Mouse (Mus musculus) lung, postnatal 0 days (tissue): ENCODE results near the gene Rph3al. TPM values are rescaled to one million over a fixed set of nuclear protein-coding genes. Genes with fewer than 3 reads are reported as not detected.

ENCODE experiments used
- ATAC-seq: fragments of 200-750 bp; cut with Nextera tagmentation; 2 replicates; pipeline ENCODE4 v1.8.0; 2017; ENCODE audit warnings: moderate library complexity
- DNase-seq: peaks from one replicate; pipeline ENCODE4 v3.0.0-alpha.2; 2016; ENCODE audit warnings: low spot score
- H3K27ac ChIP-seq: fragments of 300-500 bp; sonication (generic); 2 replicates; pipeline ENCODE4 v1.5.1; 2014; ENCODE audit warnings: antibody characterized with exemption, mild to moderate bottlenecking, low read length, mixed read lengths
- H3K27me3 ChIP-seq: fragments of 300-500 bp; sonication (generic); replicated peaks from 2 replicates; pipeline ENCODE4 v1.6.1; 2014; ENCODE audit warnings: low read length, mixed read lengths; ENCODE audit not compliant: insufficient read depth
- H3K36me3 ChIP-seq: fragments of 300-500 bp; sonication (generic); 2 replicates; pipeline ENCODE4 v1.6.1; 2014; ENCODE audit warnings: low read length, mixed read lengths; ENCODE audit not compliant: insufficient read depth
- H3K4me1 ChIP-seq: fragments of 300-500 bp; sonication (generic); 2 replicates; pipeline ENCODE4 v1.6.1; 2014; ENCODE audit warnings: antibody characterized with exemption, low read depth, low read length, mixed read lengths; ENCODE audit not compliant: insufficient read depth
- H3K4me2 ChIP-seq: fragments of 300-500 bp; sonication (generic); replicated peaks from 2 replicates; pipeline ENCODE4 v1.6.1; 2014; ENCODE audit warnings: low read depth, mild to moderate bottlenecking, low read length, moderate library complexity, mixed read lengths
- H3K4me3 ChIP-seq: fragments of 300-500 bp; sonication (generic); 2 replicates; pipeline ENCODE4 v1.5.1; 2014; ENCODE audit warnings: low read depth, low read length
- H3K9ac ChIP-seq: fragments of 300-500 bp; sonication (generic); replicated peaks from 2 replicates; pipeline ENCODE4 v1.6.1; 2014; ENCODE audit warnings: low read depth, mild to moderate bottlenecking
- H3K9me3 ChIP-seq: fragments of 300-500 bp; sonication (generic); 2 replicates; pipeline ENCODE4 v1.6.1; 2016; ENCODE audit warnings: low read length, mixed read lengths
- CTCF ChIP-seq: IDR thresholded peaks from 2 replicates; pipeline ENCODE4 v1.5.1; 2016; ENCODE audit warnings: antibody characterized with exemption, mild to moderate bottlenecking
- EP300 ChIP-seq: IDR thresholded peaks from 2 replicates; pipeline ENCODE4 v1.6.1; 2016; ENCODE audit warnings: antibody characterized with exemption, mild to moderate bottlenecking, control low read depth
- WGBS: fragments of 180-500 bp; shearing (Covaris S2); extraction: QIAGEN DNeasy Blood & Tissue Kit; methylation state at CpG from one replicate; pipeline ENCODE4 v1.1.7; 2014; 5-methylcytosine and 5-hydroxymethylcytosine counted together
- polyA plus RNA-seq: library from polyadenylated mRNA; unstranded; fragments of >200 nt; fragmentation: Nextera tagmentation; extraction: Ambion mirVana; gene quantifications from 2 replicates; pipeline ENCODE4 v1.2.1, GENCODE M21; 2015

The Rph3al gene
- polyA plus RNA-seq, 1 experiment from 2014 or later: 11.0 TPM

GRCm38 (mm10) chr11:75871688-75872087 lies 66.5 kb downstream of the Rph3al start:
- WGBS: 88% methylated on average over 1 of the region's 1 CpGs
- no peaks in the 10 kb centered on the region for H3K36me3 ChIP-seq
- H3K9ac ChIP-seq: no peak overlapping the region
- DNase-seq (no peak), ATAC-seq (no peak)
- no peak overlapping the region for H3K4me3 ChIP-seq
- H3K4me2 ChIP-seq: no peak overlapping the region
- no peak for TF ChIP-seq CTCF
- TF ChIP-seq EP300: no peak
- H3K9me3 ChIP-seq: no peaks in the 10 kb centered on the region
- H3K4me1 ChIP-seq: peaks cover 8% of the 10 kb centered on the region; the same call in 1 of the 2 replicates
- no peak overlapping the region for H3K27ac ChIP-seq
- no peaks in the 10 kb centered on the region for H3K27me3 ChIP-seq

GRCm38 (mm10) chr11:75870947-75871346 lies 67.3 kb downstream of the Rph3al start:
- no peak overlapping the region for H3K27ac ChIP-seq
- no peak overlapping the region for H3K4me3 ChIP-seq
- H3K9me3 ChIP-seq: no peaks in the 10 kb centered on the region
- H3K27me3 ChIP-seq: no peaks in the 10 kb centered on the region
- TF ChIP-seq EP300: no peak
- TF ChIP-seq CTCF: no peak
- WGBS: 56% methylated on average over 4 of the region's 4 CpGs
- H3K4me1 ChIP-seq: peaks cover 4% of the 10 kb centered on the region; the same call in 1 of the 2 replicates
- ATAC-seq (no peak), DNase-seq (no peak)
- no peak overlapping the region for H3K4me2 ChIP-seq
- no peak overlapping the region for H3K9ac ChIP-seq
- H3K36me3 ChIP-seq: no peaks in the 10 kb centered on the region

DNA sequence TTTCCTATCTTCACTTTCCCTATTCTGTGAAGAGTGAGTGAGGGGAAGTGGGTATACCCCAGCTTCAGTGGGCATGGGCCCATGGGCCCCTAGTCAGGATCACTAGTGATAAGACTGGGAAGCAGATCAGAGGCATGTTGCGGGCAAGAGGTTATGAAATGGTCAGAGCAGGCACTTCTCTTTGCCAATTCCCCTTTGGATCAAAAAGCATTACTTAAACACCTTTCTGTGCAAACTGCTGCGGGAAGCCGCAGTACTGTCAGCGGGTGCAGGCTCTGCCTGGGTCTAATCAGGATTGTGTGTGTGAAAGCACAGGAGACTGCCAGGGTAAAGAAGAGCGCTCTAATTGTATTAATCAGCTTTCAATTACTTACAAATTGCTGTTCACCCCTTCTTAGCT lies 67.8 kb downstream of the Rph3al start:
- Histone ChIP-seq H3K9ac (no peak overlapping the region), H3K27me3 (no peaks in the 10 kb centered on the region), H3K4me2 (no peak overlapping the region), H3K36me3 (no peaks in the 10 kb centered on the region), H3K4me3 (no peak overlapping the region), H3K9me3 (no peaks in the 10 kb centered on the region), H3K4me1 (peaks cover 4% of the 10 kb centered on the region; the same call in 1 of the 2 replicates), H3K27ac (no peak overlapping the region)
- ATAC-seq (no peak), DNase-seq (no peak)
- 83% methylated on average over 5 of the region's 5 CpGs for WGBS
- no peak for TF ChIP-seq EP300
- no peak for TF ChIP-seq CTCF

DNA sequence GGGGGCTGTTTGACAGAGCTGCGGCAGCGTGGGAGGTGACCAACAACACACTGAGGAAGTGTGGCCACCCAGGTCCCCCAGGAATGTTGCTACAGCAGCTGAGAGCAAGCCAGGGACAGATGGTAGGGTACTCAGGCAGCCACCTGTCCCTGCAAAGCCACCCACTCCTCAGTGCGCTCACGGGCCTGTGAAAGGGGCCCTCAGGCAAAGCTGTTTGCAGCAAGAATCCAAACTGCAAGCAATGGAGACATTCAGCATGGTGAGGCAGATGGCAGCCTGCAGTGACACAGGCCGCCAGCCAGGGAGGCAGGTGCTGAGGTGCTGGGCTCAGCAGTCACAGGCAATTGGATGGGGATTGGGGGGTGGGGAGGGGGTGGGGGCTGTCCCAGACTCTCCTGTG lies 68.3 kb downstream of the Rph3al start:
- Histone ChIP-seq H3K27ac (no peak overlapping the region), H3K27me3 (no peaks in the 10 kb centered on the region), H3K4me3 (no peak overlapping the region), H3K36me3 (no peaks in the 10 kb centered on the region), H3K4me1 (peaks cover 4% of the 10 kb centered on the region; the same call in 1 of the 2 replicates), H3K9me3 (no peaks in the 10 kb centered on the region), H3K9ac (no peak overlapping the region), H3K4me2 (no peak overlapping the region)
- TF ChIP-seq EP300 (no peak), CTCF (no peak)
- 63% methylated on average over 5 of the region's 5 CpGs for WGBS
- DNase-seq: no peak
- no peak for ATAC-seq

- H3K4me3 ChIP-seq: no peak overlapping the region
- ATAC-seq (no peak), DNase-seq (no peak)
- H3K4me2 ChIP-seq: no peak overlapping the region
- no peaks in the 10 kb centered on the region for H3K36me3 ChIP-seq
- peaks cover 4% of the 10 kb centered on the region for H3K4me1 ChIP-seq
- WGBS: 63% methylated on average over 4 of the region's 4 CpGs
- TF ChIP-seq EP300: no peak
- TF ChIP-seq CTCF: no peak
- H3K9ac ChIP-seq: no peak overlapping the region
- H3K27me3 ChIP-seq: no peaks in the 10 kb centered on the region
- H3K9me3 ChIP-seq: no peaks in the 10 kb centered on the region
- no peak overlapping the region for H3K27ac ChIP-seq
Measured at GRCm38 (mm10) chr11:75866861-75867260, 71.4 kb downstream of the Rph3al start.

DNA sequence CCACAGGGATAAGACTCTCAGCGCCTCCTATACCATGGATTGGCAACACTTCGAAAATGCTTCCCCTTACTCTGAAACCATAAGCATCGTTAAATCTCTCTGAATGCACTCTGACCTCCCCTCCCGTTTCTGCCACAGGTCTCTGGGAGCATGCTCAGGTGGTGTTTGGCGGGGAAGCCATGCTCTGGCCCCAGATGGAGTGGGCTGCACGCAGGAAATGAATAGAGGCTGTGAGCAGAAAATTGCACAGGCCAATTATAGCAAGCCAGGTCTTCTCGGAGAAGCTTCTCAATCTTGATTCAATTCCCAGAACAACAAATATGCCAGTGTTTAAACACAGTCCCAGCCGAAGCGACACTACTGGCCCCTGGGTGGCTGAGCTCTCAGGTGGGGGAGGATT lies 72.4 kb downstream of the Rph3al start:
- no peak for ATAC-seq
- Histone ChIP-seq H3K4me1 (peaks cover 4% of the 10 kb centered on the region), H3K27ac (no peak overlapping the region), H3K4me3 (no peak overlapping the region), H3K36me3 (no peaks in the 10 kb centered on the region), H3K27me3 (no peaks in the 10 kb centered on the region), H3K9ac (no peak overlapping the region), H3K4me2 (no peak overlapping the region), H3K9me3 (no peaks in the 10 kb centered on the region)
- 30% methylated on average over 9 of the region's 9 CpGs for WGBS
- TF ChIP-seq CTCF: no peak
- no peak for TF ChIP-seq EP300
- no peak for DNase-seq

GRCm38 (mm10) chr11:75865253-75865619 lies 73.0 kb downstream of the Rph3al start:
- DNase-seq (peak; percentile 46), ATAC-seq (no peak)
- H3K27ac ChIP-seq: no peak overlapping the region
- TF ChIP-seq EP300: no peak
- no peak for TF ChIP-seq CTCF
- WGBS: 46% methylated on average over 5 of the region's 7 CpGs
- no peaks in the 10 kb centered on the region for H3K9me3 ChIP-seq
- no peak overlapping the region for H3K9ac ChIP-seq
- H3K4me1 ChIP-seq: peaks cover 4% of the 10 kb centered on the region
- H3K36me3 ChIP-seq: no peaks in the 10 kb centered on the region
- no peak overlapping the region for H3K4me2 ChIP-seq
- H3K4me3 ChIP-seq: no peak overlapping the region
- no peaks in the 10 kb centered on the region for H3K27me3 ChIP-seq
